Mouse (Mus musculus) kidney, postnatal 0 days (tissue): ENCODE data around the gene Bdkrb1. TPM values are rescaled to one million over a fixed set of nuclear protein-coding genes. Genes with fewer than 3 reads are reported as not detected.
A peak's percentile ranks its signal among the peaks of the same experiment; 100 is the strongest.

ENCODE experiments used
- ATAC-seq: fragments of 200-750 bp; cut with Nextera tagmentation; replicated peaks from 2 replicates; pipeline ENCODE4 v1.8.0; 2017; ENCODE audit warnings: low read depth, moderate number of reproducible peaks, moderate TSS enrichment, moderate library complexity; ENCODE audit not compliant: low FRiP score
- DNase-seq: peaks from one replicate; pipeline ENCODE4 v3.0.0-alpha.2; 2016; ENCODE audit warnings: low spot score
- H3K27ac ChIP-seq: fragments of 300-500 bp; sonication (generic); 2 replicates; pipeline ENCODE4 v1.5.1; 2014; ENCODE audit warnings: mild to moderate bottlenecking
- H3K27me3 ChIP-seq: fragments of 300-500 bp; sonication (generic); 2 replicates; pipeline ENCODE4 v1.6.1; 2014; ENCODE audit warnings: low read length, mixed read lengths; ENCODE audit not compliant: insufficient read depth
- H3K36me3 ChIP-seq: fragments of 300-500 bp; sonication (generic); 2 replicates; pipeline ENCODE4 v1.6.1; 2014; ENCODE audit warnings: low read length, mixed read lengths; ENCODE audit not compliant: insufficient read depth
- H3K4me1 ChIP-seq: fragments of 300-500 bp; sonication (generic); replicated peaks from 2 replicates; pipeline ENCODE4 v1.6.1; 2014; ENCODE audit warnings: antibody characterized with exemption, low read length, mixed read lengths; ENCODE audit not compliant: insufficient read depth
- H3K4me2 ChIP-seq: fragments of 300-500 bp; sonication (generic); 2 replicates; pipeline ENCODE4 v1.6.1; 2014; ENCODE audit warnings: mild to moderate bottlenecking, low read length, moderate library complexity, mixed read lengths
- H3K4me3 ChIP-seq: fragments of 300-500 bp; sonication (generic); replicated peaks from 2 replicates; pipeline ENCODE4 v1.5.1; 2014; ENCODE audit warnings: low read depth, low read length
- H3K9ac ChIP-seq: fragments of 300-500 bp; sonication (generic); 2 replicates; pipeline ENCODE4 v1.6.1; 2014; ENCODE audit warnings: low read depth, low read length
- H3K9me3 ChIP-seq: fragments of 300-500 bp; sonication (generic); replicated peaks from 2 replicates; pipeline ENCODE4 v1.6.1; 2016; ENCODE audit warnings: low read length, inconsistent platforms, mixed read lengths
- CTCF ChIP-seq: IDR thresholded peaks from 2 replicates; pipeline ENCODE4 v1.5.1; 2016; ENCODE audit warnings: antibody characterized with exemption, low read depth, mild to moderate bottlenecking, moderate library complexity
- WGBS: fragments of 180-500 bp; shearing (Covaris S2); extraction: QIAGEN DNeasy Blood & Tissue Kit; methylation state at CpG from one replicate; pipeline ENCODE4 v1.1.7; 2014; 5-methylcytosine and 5-hydroxymethylcytosine counted together
- polyA plus RNA-seq: library from polyadenylated mRNA; unstranded; fragments of >200 nt; fragmentation: Nextera tagmentation; extraction: Ambion mirVana; gene quantifications from 2 replicates; pipeline ENCODE4 v1.2.1, GENCODE M21; 2015

The Bdkrb1 gene
- polyA plus RNA-seq, 1 experiment from 2014 or later, result 0.11 TPM

- no peak overlapping the region for H3K27ac ChIP-seq
- H3K9ac ChIP-seq, result no peak overlapping the region
- DNase-seq (no peak), ATAC-seq (no peak)
- no peaks in the 10 kb centered on the region for H3K4me1 ChIP-seq
- H3K9me3 ChIP-seq, result no peaks in the 10 kb centered on the region
- WGBS, result 17% methylated on average over 7 of the region's 7 CpGs
- H3K27me3 ChIP-seq, result no peaks in the 10 kb centered on the region
- peaks cover 48% of the 10 kb centered on the region for H3K36me3 ChIP-seq
- no peak overlapping the region for H3K4me2 ChIP-seq
- H3K4me3 ChIP-seq, result no peak overlapping the region
- TF ChIP-seq CTCF, result no peak
These were observed 22.9 kb downstream of the Bdkrb1 start for GRCm38 (mm10) chr12:105625798-105626197.

GRCm38 (mm10) chr12:105634374-105635067 is 31.6 kb downstream of the Bdkrb1 start:
- 95% methylated on average over 13 of the region's 13 CpGs for WGBS
- Histone ChIP-seq H3K4me1 (no peaks in the 10 kb centered on the region), H3K4me2 (no peak overlapping the region), H3K4me3 (no peak overlapping the region), H3K9ac (no peak overlapping the region), H3K27ac (no peak overlapping the region), H3K9me3 (no peaks in the 10 kb centered on the region), H3K36me3 (peaks cover 59% of the 10 kb centered on the region), H3K27me3 (no peaks in the 10 kb centered on the region)
- TF ChIP-seq CTCF, result no peak
- DNase-seq, result no peak
- no peak for ATAC-seq

- ATAC-seq, result no peak
- Histone ChIP-seq H3K36me3 (peaks cover 78% of the 10 kb centered on the region), H3K27me3 (no peaks in the 10 kb centered on the region), H3K4me3 (no peak overlapping the region), H3K27ac (no peak overlapping the region), H3K9ac (no peak overlapping the region), H3K9me3 (no peaks in the 10 kb centered on the region), H3K4me1 (no peaks in the 10 kb centered on the region), H3K4me2 (no peak overlapping the region)
- 87% methylated on average over 9 of the region's 9 CpGs for WGBS
- TF ChIP-seq CTCF, result no peak
- DNase-seq, result no peak
These were observed 33.7 kb downstream of the Bdkrb1 start for GRCm38 (mm10) chr12:105636551-105636950.

DNA sequence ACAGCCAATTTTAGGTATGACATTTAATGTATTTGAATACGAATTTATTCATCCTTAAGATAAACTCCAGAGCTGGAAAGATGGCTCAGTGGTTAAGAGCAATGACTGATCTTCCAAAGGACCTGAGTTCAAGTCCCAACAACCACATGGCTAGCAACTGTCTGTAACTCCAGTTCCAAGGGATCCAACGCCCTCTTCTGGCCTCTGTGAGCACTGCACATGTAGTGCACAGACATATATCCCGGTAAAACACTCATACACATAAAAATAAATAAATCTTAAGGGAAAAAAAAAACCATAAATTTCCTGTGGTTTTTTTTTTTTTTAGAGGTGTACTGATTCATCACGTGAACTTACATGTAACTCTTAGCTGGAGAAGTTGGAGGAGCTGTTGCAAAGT is 34.7 kb downstream of the Bdkrb1 start:
- Histone ChIP-seq H3K27ac (no peak overlapping the region), H3K27me3 (no peaks in the 10 kb centered on the region), H3K4me3 (no peak overlapping the region), H3K4me1 (no peaks in the 10 kb centered on the region), H3K36me3 (peaks cover 87% of the 10 kb centered on the region), H3K9me3 (no peaks in the 10 kb centered on the region), H3K4me2 (no peak overlapping the region), H3K9ac (no peak overlapping the region)
- WGBS, result 70% methylated on average over 4 of the region's 4 CpGs
- peak; percentile 45 for TF ChIP-seq CTCF
- DNase-seq (no peak), ATAC-seq (no peak)

GRCm38 (mm10) chr12:105642770-105643321 is 40.0 kb downstream of the Bdkrb1 start:
- Histone ChIP-seq H3K9me3 (no peaks in the 10 kb centered on the region), H3K4me2 (no peak overlapping the region), H3K4me1 (no peaks in the 10 kb centered on the region), H3K4me3 (no peak overlapping the region), H3K36me3 (peaks cover 81% of the 10 kb centered on the region), H3K27me3 (no peaks in the 10 kb centered on the region), H3K27ac (no peak overlapping the region), H3K9ac (no peak overlapping the region)
- no peak for DNase-seq
- no peak for ATAC-seq
- TF ChIP-seq CTCF, result no peak
- WGBS, result 91% methylated on average over 11 of the region's 11 CpGs

Other genes with a start within 250 kb of the Bdkrb1 start
- 1.1 TPM in 2 replicates for gene D430019H16Rik, start 149.2 kb upstream of the Bdkrb1 start, polyA plus RNA-seq
- gene Bdkrb2, start 39.9 kb upstream of the Bdkrb1 start, polyA plus RNA-seq, result 0.98 and 1.1 TPM in 2 replicates
- 27.3 and 28.5 TPM in 2 replicates for gene Gskip, start 81.7 kb downstream of the Bdkrb1 start, polyA plus RNA-seq
- gene Atg2b, start 82.1 kb downstream of the Bdkrb1 start, polyA plus RNA-seq, result 8.4 and 8.8 TPM in 2 replicates
- 3.7 and 4.1 TPM in 2 replicates for gene Ak7, start 102.9 kb downstream of the Bdkrb1 start, polyA plus RNA-seq
- gene Papola, start 181.6 kb downstream of the Bdkrb1 start, polyA plus RNA-seq, result 189 TPM in 2 replicates